Mouse (Mus musculus): ENCODE data around the gene Mcam. TPM values are rescaled to one million over a fixed set of nuclear protein-coding genes. Genes with fewer than 3 reads are reported as not detected.
"Not testable (repeated sequence)": the region's sequence is repeated elsewhere in the genome, so short reads cannot be mapped to it uniquely, and the experiment has no call there.

Gene Mcam
- polyA plus RNA-seq, 1 experiment from 2014 or later: 40.0 TPM

DNA sequence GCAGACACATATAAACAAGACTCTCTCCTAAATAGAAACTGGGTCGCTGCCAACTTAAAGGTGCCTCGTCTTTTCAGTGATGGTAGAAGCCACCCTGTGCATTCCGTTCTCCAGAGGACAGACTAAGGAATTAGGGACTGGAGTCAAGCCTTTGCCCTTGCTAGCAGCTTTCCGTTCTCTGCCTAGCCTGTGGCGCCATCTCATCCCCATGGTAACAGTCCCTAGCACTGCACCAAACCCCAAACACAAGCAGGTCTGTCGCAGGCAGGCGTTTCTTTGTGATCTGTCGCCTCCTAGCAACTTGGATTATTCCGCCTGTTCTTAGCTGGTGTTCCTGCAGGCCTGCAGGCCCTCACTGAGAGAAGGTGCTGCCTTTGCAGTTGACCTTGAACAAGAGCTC, 37.7 kb upstream of the Mcam start:
- no peaks in the 10 kb centered on the region for H3K36me3 ChIP-seq
- H3K9ac ChIP-seq: no peak overlapping the region
- 0 out of 2 replicates have a peak, but pooled peaks have one; percentile 24 for ATAC-seq
- peaks cover 6% of the 10 kb centered on the region; the same call in 1 of the 2 replicates for H3K4me1 ChIP-seq (replicated peaks)
- no peak overlapping the region for H3K4me3 ChIP-seq (replicated peaks)
- H3K27ac ChIP-seq: no peak overlapping the region
- H3K27me3 ChIP-seq (replicated peaks): no peaks in the 10 kb centered on the region
- no peak overlapping the region for H3K4me2 ChIP-seq (replicated peaks)
- no peaks in the 10 kb centered on the region for H3K9me3 ChIP-seq
- 45% methylated on average over 9 of the region's 9 CpGs for WGBS

DNA sequence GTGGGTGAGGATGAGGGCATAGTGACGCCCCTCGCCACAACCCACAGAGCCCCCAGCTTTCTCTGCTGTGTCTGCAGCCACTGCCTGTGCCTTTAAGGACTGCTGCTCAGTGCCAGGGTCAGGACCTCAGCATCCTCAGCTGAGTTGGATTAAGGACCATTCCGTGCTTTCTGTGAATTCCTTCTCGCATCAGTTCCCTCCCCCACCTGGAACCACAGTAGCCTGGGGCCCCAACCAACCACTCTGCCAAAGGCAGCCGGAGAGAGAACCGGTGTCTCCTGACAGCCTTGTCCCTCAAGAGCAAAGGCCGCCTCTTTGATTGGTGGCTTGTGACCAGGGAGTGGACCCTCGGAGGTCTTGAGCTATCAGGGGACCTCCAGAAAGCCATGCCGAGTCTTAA, 32.8 kb upstream of the Mcam start, which contains the start of gene Mfrp:
Mfrp (plus strand) TSS at position 240 of the 400 bp plus-strand sequence.
- 69% methylated on average over 9 of the region's 9 CpGs for WGBS
- ATAC-seq: no peak
- Histone ChIP-seq H3K4me3 (replicated peaks) (no peak within 1 kb of the TSS), H3K9me3 (no peaks in the 10 kb centered on the region), H3K4me2 (replicated peaks) (no peak within 1 kb of the TSS), H3K36me3 (peaks cover 4% of the 10 kb centered on the region; the same call in 1 of the 2 replicates), H3K9ac (no peak within 1 kb of the TSS), H3K27ac (no peak within 1 kb of the TSS), H3K27me3 (replicated peaks) (no peaks in the 10 kb centered on the region), H3K4me1 (replicated peaks) (0 out of 2 replicates have a peak, but pooled peaks cover 3% of the 10 kb centered on the region)

DNA sequence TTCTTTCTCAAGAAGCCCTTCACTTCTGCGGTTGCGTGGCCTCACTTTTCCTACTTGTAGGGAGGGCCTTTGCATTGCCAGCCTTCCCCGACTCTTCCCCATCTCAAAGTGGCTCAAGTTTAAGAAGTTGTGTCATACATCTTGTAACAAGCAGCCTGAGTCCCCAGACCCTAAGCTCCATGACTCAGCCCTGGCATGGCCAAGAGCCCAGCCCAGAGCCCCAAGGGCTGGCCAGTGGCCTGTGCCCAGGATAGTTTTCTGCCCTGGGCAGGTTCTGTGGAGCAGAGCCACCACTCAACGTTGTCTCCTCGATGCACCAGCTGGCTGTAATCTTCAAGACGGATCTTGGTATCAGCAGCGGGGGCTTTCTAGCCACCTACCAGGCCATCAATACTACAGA, 29.4 kb upstream of the Mcam start:
- Histone ChIP-seq H3K9ac (no peak overlapping the region), H3K36me3 (peaks cover 4% of the 10 kb centered on the region; the same call in 1 of the 2 replicates), H3K4me2 (replicated peaks) (no peak overlapping the region), H3K27me3 (replicated peaks) (no peaks in the 10 kb centered on the region), H3K4me1 (replicated peaks) (peaks cover 36% of the 10 kb centered on the region), H3K9me3 (no peaks in the 10 kb centered on the region), H3K27ac (no peak overlapping the region), H3K4me3 (replicated peaks) (no peak overlapping the region)
- ATAC-seq: no peak
- 86% methylated on average over 7 of the region's 7 CpGs for WGBS

GRCm38 (mm10) chr9:44105781-44106180, 28.5 kb upstream of the Mcam start:
- Histone ChIP-seq H3K27ac (no peak overlapping the region), H3K27me3 (replicated peaks) (no peaks in the 10 kb centered on the region), H3K4me1 (replicated peaks) (peaks cover 43% of the 10 kb centered on the region), H3K36me3 (peaks cover 4% of the 10 kb centered on the region; the same call in 1 of the 2 replicates), H3K9me3 (no peaks in the 10 kb centered on the region), H3K9ac (no peak overlapping the region), H3K4me3 (replicated peaks) (no peak overlapping the region), H3K4me2 (replicated peaks) (no peak overlapping the region)
- WGBS: 85% methylated on average over 10 of the region's 10 CpGs
- ATAC-seq: no peak

GRCm38 (mm10) chr9:44106182-44106581, 28.1 kb upstream of the Mcam start:
- H3K9ac ChIP-seq: no peak overlapping the region
- 90% methylated on average over 7 of the region's 7 CpGs for WGBS
- H3K4me1 ChIP-seq (replicated peaks): peaks cover 43% of the 10 kb centered on the region
- 0 out of 2 replicates have a peak overlapping the region, but pooled peaks have one; percentile 42 for H3K4me2 ChIP-seq (replicated peaks)
- peaks cover 4% of the 10 kb centered on the region; the same call in 1 of the 2 replicates for H3K36me3 ChIP-seq
- H3K4me3 ChIP-seq (replicated peaks): no peak overlapping the region
- peak overlapping the region; percentile 75; the same call in 1 of the 2 replicates for H3K27ac ChIP-seq
- ATAC-seq: no peak
- H3K27me3 ChIP-seq (replicated peaks): no peaks in the 10 kb centered on the region
- no peaks in the 10 kb centered on the region for H3K9me3 ChIP-seq

GRCm38 (mm10) chr9:44106596-44106995, 27.7 kb upstream of the Mcam start:
- H3K27ac ChIP-seq: peak overlapping the region; percentile 75
- no peak for ATAC-seq
- H3K27me3 ChIP-seq (replicated peaks): no peaks in the 10 kb centered on the region
- peak overlapping the region; percentile 42 for H3K4me2 ChIP-seq (replicated peaks)
- no peak overlapping the region for H3K9ac ChIP-seq
- no peaks in the 10 kb centered on the region for H3K9me3 ChIP-seq
- peaks cover 4% of the 10 kb centered on the region; the same call in 1 of the 2 replicates for H3K36me3 ChIP-seq
- peaks cover 44% of the 10 kb centered on the region for H3K4me1 ChIP-seq (replicated peaks)
- H3K4me3 ChIP-seq (replicated peaks): no peak overlapping the region
- 77% methylated on average over 4 of the region's 4 CpGs for WGBS

DNA sequence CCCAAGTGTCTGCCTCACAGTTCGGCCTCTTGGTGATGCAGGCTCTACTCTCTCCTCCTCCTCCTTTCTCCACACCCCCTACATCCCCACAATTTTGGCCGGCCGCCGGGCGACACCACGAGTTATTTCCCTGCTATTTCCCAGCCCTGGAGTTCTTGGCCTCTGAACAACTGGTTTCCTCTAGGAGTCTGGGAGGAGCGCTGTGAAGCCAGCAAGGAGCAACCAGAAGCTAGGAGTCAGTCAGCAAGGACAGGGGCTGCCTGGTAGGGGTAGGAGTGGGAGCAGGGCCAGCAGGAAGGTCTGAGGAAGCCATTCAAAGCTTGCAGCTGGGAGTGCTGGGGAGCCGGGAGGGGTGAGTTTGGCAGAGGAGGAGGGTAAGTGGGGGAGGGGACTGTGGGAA, 27.2 kb upstream of the Mcam start, which contains the start of gene C1qtnf5:
C1qtnf5 (plus strand) TSS at position 136 of the 400 bp plus-strand sequence.
- H3K4me2 ChIP-seq (replicated peaks): peak within 1 kb of the TSS; percentile 42
- H3K4me3 ChIP-seq (replicated peaks): peak within 1 kb of the TSS; percentile 15; the same call in 1 of the 2 replicates
- 31% methylated on average over 8 of the region's 8 CpGs for WGBS
- H3K9me3 ChIP-seq: no peaks in the 10 kb centered on the region
- H3K9ac ChIP-seq: peak within 1 kb of the TSS; percentile 33; the same call in 1 of the 2 replicates
- H3K27ac ChIP-seq: peak within 1 kb of the TSS; percentile 75
- peak; percentile 70 for ATAC-seq
- no peaks in the 10 kb centered on the region for H3K27me3 ChIP-seq (replicated peaks)
- H3K36me3 ChIP-seq: peaks cover 4% of the 10 kb centered on the region; the same call in 1 of the 2 replicates
- peaks cover 48% of the 10 kb centered on the region for H3K4me1 ChIP-seq (replicated peaks)

DNA sequence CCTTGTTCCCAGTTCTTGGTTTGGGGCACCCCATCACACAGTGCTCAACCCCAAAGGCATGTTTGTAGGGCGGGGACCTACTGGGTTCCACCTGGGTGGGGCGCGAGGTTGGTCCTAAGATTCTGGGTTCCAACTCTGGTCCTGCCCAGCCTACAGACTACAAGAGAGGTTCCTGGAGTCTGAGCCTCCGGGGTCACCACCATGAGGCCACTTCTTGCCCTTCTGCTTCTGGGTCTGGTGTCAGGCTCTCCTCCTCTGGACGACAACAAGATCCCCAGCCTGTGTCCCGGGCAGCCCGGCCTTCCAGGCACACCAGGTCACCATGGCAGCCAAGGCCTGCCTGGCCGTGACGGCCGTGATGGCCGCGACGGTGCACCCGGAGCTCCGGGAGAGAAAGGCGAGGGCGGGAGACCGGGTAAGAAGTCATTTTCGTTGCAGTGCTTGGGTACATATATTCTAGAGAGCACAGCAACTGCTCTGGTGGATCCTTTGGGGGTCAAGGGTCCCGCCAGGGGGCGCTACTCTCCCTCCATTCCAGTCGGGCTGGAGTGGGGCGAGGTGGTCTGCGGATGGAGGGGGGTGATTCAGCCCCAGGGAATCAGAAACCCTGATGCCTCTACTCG, 26.6 kb upstream of the Mcam start:
- Histone ChIP-seq H3K4me1 (replicated peaks) (peaks cover 48% of the 10 kb centered on the region), H3K4me3 (replicated peaks) (peak overlapping the region; percentile 15; the same call in 1 of the 2 replicates), H3K4me2 (replicated peaks) (peak overlapping the region; percentile 42), H3K9me3 (no peaks in the 10 kb centered on the region), H3K9ac (peak overlapping the region; percentile 33; the same call in 1 of the 2 replicates), H3K36me3 (peaks cover 4% of the 10 kb centered on the region; the same call in 1 of the 2 replicates), H3K27ac (peak overlapping the region; percentile 75), H3K27me3 (replicated peaks) (no peaks in the 10 kb centered on the region)
- WGBS: 45% methylated on average over 25 of the region's 25 CpGs
- ATAC-seq: no peak

DNA sequence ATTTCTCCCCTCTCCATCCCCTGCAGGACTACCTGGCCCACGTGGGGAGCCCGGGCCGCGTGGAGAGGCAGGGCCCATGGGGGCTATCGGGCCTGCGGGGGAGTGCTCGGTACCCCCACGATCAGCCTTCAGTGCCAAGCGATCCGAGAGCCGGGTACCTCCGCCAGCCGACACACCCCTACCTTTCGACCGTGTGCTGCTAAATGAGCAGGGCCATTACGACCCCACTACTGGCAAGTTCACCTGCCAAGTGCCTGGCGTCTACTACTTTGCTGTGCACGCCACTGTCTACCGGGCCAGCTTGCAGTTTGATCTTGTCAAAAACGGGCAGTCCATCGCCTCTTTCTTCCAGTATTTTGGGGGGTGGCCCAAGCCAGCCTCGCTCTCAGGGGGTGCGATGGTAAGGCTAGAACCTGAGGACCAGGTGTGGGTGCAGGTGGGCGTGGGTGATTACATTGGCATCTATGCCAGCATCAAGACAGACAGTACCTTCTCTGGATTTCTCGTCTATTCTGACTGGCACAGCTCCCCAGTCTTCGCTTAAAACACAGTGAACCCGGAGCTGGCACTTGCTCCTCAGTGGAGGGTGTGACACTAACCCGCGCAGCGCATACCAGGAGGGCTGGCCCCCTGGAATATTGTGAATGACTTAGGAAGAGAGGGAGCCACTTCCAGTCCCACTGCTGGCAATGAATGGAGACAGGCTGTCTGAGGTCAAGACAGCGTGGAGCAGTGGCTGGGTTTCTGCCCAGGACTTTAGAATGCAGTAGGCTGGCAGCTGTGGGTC, 25.8 kb upstream of the Mcam start:
- H3K4me2 ChIP-seq (replicated peaks): peak overlapping the region; percentile 51
- 85% methylated on average over 31 of the region's 31 CpGs for WGBS
- peaks cover 48% of the 10 kb centered on the region for H3K4me1 ChIP-seq (replicated peaks)
- no peak for ATAC-seq
- 0 out of 2 replicates have a peak overlapping the region, but pooled peaks have one; percentile 75 for H3K27ac ChIP-seq
- H3K36me3 ChIP-seq: peaks cover 4% of the 10 kb centered on the region; the same call in 1 of the 2 replicates
- peak overlapping the region; percentile 33 for H3K9ac ChIP-seq
- H3K9me3 ChIP-seq: no peaks in the 10 kb centered on the region
- H3K4me3 ChIP-seq (replicated peaks): 0 out of 2 replicates have a peak overlapping the region, but pooled peaks have one; percentile 3
- H3K27me3 ChIP-seq (replicated peaks): no peaks in the 10 kb centered on the region

DNA sequence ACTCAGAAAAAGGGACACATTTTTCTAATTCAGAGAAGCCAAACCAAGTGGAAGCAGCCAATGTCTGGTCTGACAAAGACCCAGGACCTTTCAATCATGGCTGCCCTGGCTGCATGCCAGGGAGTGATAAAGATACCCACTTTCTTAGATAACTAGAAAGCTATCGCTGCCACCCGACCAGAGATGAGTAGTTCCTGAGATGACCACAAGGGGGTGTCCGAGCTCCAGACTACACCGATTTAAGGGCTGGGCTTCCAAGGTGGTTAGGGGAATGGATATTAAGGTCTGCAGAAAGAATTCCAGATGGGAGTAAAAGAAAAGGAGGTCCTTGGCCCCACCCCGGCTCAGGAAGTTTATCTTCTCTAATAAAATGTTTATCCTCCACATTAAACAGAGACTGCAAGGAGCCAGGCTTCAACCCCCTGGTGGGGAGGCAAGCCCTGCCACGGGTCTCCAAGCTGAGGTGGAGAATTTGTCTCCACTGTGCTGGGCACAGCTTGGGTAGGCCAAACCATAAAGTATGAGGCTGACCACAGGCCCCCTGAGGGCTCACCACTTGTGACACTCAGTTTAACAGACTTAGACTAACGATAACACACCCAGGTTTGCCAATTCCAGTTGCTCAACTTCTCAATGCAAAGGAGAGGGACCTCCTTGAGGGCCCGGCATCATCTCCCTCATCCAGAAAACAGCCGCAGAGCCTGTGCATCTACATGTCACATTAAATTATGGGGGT, 24.7 kb upstream of the Mcam start:
- peaks cover 46% of the 10 kb centered on the region for H3K4me1 ChIP-seq (replicated peaks)
- H3K9ac ChIP-seq: peak overlapping the region; percentile 34
- 21% methylated on average over 9 of the region's 9 CpGs for WGBS
- peak overlapping the region; percentile 51 for H3K4me2 ChIP-seq (replicated peaks)
- H3K4me3 ChIP-seq (replicated peaks): peak overlapping the region; percentile 19
- H3K9me3 ChIP-seq: no peaks in the 10 kb centered on the region
- no peak for ATAC-seq
- peaks cover 4% of the 10 kb centered on the region; the same call in 1 of the 2 replicates for H3K36me3 ChIP-seq
- 0 out of 2 replicates have a peak overlapping the region, but pooled peaks have one; percentile 40 for H3K27ac ChIP-seq
- no peaks in the 10 kb centered on the region for H3K27me3 ChIP-seq (replicated peaks)

DNA sequence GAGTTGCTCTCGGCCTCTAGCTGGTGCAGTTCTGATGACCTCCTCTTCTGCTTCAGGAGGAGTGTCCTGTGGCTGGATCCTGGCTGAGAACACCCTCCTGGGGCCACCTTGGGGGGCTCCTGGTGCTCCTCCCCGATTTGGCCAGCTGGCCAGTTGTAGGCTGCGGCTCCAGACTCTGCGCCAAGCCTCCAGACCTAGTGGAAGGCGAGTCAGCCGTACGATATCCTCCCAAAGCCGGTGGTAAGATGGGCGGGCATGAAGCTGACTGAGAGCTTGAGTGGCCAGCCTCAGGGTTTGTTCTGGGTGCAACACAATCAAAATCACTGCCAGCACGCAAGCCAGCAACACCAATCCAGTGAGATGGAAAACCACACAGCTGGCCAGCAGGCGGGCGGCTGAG, 22.4 kb upstream of the Mcam start:
- H3K27me3 ChIP-seq (replicated peaks); H3K9me3 ChIP-seq; H3K9ac ChIP-seq; ATAC-seq; H3K27ac ChIP-seq; H3K36me3 ChIP-seq: not testable (repeated sequence)
- peaks cover 42% of the 10 kb centered on the region for H3K4me1 ChIP-seq (replicated peaks)
- WGBS: 57% methylated on average over 9 of the region's 12 CpGs
- peak overlapping the region; percentile 61 for H3K4me2 ChIP-seq (replicated peaks)
- H3K4me3 ChIP-seq (replicated peaks): peak overlapping the region; percentile 19

All from intestine, embryonic 15.5 days (tissue).